Mouse (Mus musculus) left cerebral cortex, adult 18-20 months (tissue): ENCODE measurements at regions not wholly inside any gene's neighbourhood (a gene's known extent, or its start where the extent isn't known, plus 50 kb on each side); places are given as distances from the start of the nearest gene placed in this dataset.

Source experiments
- DNase-seq, 2 experiments: peaks; one replicate each; pipeline ENCODE4 v3.0.0; 2021 to 2022; ENCODE audit warnings: low spot score in 2 of 2, mixed read lengths in 1 of 2

- no peak for DNase-seq
Measured at GRCm38 (mm10) chr6:49769904-49770720, 52.4 kb upstream of the Npy start.
